Mouse (Mus musculus) cortical plate, adult 2 months (tissue): Measurements from ENCODE around the gene Gabarapl1. TPM values are rescaled to one million over a fixed set of nuclear protein-coding genes. Genes with fewer than 3 reads are reported as not detected.
A peak's percentile ranks its signal among the peaks of the same experiment; 100 is the strongest.

ENCODE experiments used
- H3K27ac ChIP-seq: fragments of 200-500 bp; 2 replicates; pipeline ENCODE4 v1.5.1; 2012; ENCODE audit warnings: low read length, control low read depth, inconsistent platforms; ENCODE audit not compliant: insufficient read depth
- H3K4me1 ChIP-seq: fragments of 200-500 bp; 2 replicates; pipeline ENCODE4 v1.6.1; 2011; ENCODE audit warnings: low read length; ENCODE audit not compliant: control insufficient read depth, insufficient read depth
- H3K4me3 ChIP-seq: fragments of 200-500 bp; 2 replicates; pipeline ENCODE4 v1.5.1; 2011; ENCODE audit warnings: mild to moderate bottlenecking, low read length, control low read depth; ENCODE audit not compliant: insufficient read depth
- CTCF ChIP-seq: fragments of 200-500 bp; IDR thresholded peaks from 2 replicates; pipeline ENCODE4 v1.5.1; 2011; ENCODE audit warnings: mild to moderate bottlenecking, control low read depth, low read length; ENCODE audit not compliant: insufficient read depth; ENCODE audit errors: extremely low read depth
- POLR2A ChIP-seq: fragments of 200-500 bp; IDR thresholded peaks from 2 replicates; pipeline ENCODE4 v1.6.1; 2011; ENCODE audit warnings: mild to moderate bottlenecking, low read length, control low read depth; ENCODE audit not compliant: insufficient read depth; ENCODE audit errors: extremely low read depth
- polyA plus RNA-seq: library from polyadenylated mRNA; depleted of rRNA; stranded (reverse); fragments of >200 nt; gene quantifications from 2 replicates; pipeline ENCODE4 v1.2.3, GENCODE M21; 2012

Gabarapl1 gene
- polyA plus RNA-seq, 1 experiment: 580 TPM

DNA sequence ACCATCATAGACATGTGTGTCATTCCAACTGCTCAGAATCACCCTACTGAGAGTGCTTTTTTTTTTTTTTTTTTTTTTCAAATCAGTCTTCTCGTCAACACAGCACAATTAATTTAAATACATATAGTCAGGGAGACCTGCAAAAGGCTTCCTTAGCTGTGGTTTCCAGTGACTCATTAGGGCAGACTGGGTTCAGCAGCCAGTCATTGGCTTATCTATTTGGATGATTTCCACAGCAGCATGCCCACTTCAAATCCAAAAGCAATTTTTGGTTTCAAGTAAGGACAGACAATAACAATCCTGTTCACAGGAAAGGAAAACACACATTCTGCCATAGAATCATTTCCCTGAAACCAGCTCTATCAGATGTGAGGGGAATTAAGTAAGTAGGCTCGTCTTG lies 18.6 kb upstream of the Gabarapl1 start:
- H3K27ac ChIP-seq: no peak overlapping the region
- no peak overlapping the region for H3K4me3 ChIP-seq
- TF ChIP-seq CTCF (no peak), POLR2A (no peak)
- no peaks in the 10 kb centered on the region for H3K4me1 ChIP-seq

GRCm38 (mm10) chr6:129515068-129515467 lies 17.9 kb upstream of the Gabarapl1 start:
- H3K27ac ChIP-seq: no peak overlapping the region
- no peak for TF ChIP-seq CTCF
- no peak overlapping the region for H3K4me3 ChIP-seq
- no peaks in the 10 kb centered on the region for H3K4me1 ChIP-seq

DNA sequence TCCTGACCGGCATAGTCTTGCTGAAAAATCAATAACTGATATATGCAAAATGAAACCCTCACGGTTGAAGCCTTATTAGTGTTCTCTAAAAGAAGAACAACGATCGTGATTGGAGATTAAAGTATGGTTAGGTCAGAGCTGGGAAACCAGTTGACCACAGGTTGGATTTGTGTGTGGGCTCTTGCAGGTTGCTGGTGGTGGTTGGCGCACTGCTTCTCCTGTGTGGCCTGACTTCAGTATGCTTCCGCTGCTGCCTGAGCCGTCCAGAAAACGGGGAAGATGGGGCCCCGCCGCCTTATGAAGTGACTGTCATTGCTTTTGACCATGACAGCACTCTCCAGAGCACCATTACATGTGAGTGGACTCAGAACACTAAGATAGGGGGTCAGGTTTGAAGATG lies 16.6 kb upstream of the Gabarapl1 start:
- Histone ChIP-seq H3K4me3 (no peak overlapping the region), H3K27ac (no peak overlapping the region), H3K4me1 (no peaks in the 10 kb centered on the region)
- TF ChIP-seq CTCF: no peak
- TF ChIP-seq POLR2A: no peak

- no peak overlapping the region for H3K27ac ChIP-seq
- no peak overlapping the region for H3K4me3 ChIP-seq
- H3K4me1 ChIP-seq: no peaks in the 10 kb centered on the region
- TF ChIP-seq POLR2A (no peak), CTCF (peak; percentile 70)
These were observed 15.1 kb upstream of the Gabarapl1 start for GRCm38 (mm10) chr6:129517752-129518408.

- Histone ChIP-seq H3K4me3 (no peak overlapping the region), H3K27ac (no peak overlapping the region), H3K4me1 (no peaks in the 10 kb centered on the region)
- TF ChIP-seq CTCF (no peak), POLR2A (no peak)
These were observed 6.9 kb upstream of the Gabarapl1 start for GRCm38 (mm10) chr6:129526069-129526468.

GRCm38 (mm10) chr6:129527416-129527815 lies 5.5 kb upstream of the Gabarapl1 start:
- Histone ChIP-seq H3K4me1 (peaks cover under 1% of the 10 kb centered on the region; the same call in 1 of the 2 replicates), H3K4me3 (no peak overlapping the region), H3K27ac (no peak overlapping the region)
- no peak for TF ChIP-seq CTCF
- TF ChIP-seq POLR2A: no peak

- H3K4me1 ChIP-seq: peaks cover 3% of the 10 kb centered on the region; the same call in 1 of the 2 replicates
- no peak overlapping the region for H3K4me3 ChIP-seq
- no peak for TF ChIP-seq POLR2A
- no peak for TF ChIP-seq CTCF
- no peak overlapping the region for H3K27ac ChIP-seq
These were observed 3.4 kb upstream of the Gabarapl1 start for GRCm38 (mm10) chr6:129529605-129530004.

- TF ChIP-seq CTCF (no peak), POLR2A (no peak)
- H3K27ac ChIP-seq: no peak overlapping the region
- H3K4me1 ChIP-seq: peaks cover 6% of the 10 kb centered on the region; the same call in 1 of the 2 replicates
- H3K4me3 ChIP-seq: no peak overlapping the region
These were observed 2.7 kb upstream of the Gabarapl1 start for GRCm38 (mm10) chr6:129530261-129530660.

GRCm38 (mm10) chr6:129532556-129532941 lies 411 bp upstream of the Gabarapl1 start:
- Histone ChIP-seq H3K4me3 (peak overlapping the region; percentile 86), H3K27ac (peak overlapping the region; percentile 88), H3K4me1 (peaks cover 8% of the 10 kb centered on the region; the same call in 1 of the 2 replicates)
- TF ChIP-seq CTCF (no peak), POLR2A (no peak)

GRCm38 (mm10) chr6:129534057-129534456 lies 1.1 kb downstream of the Gabarapl1 start:
- peak; percentile 46; the same call in 1 of the 2 replicates for TF ChIP-seq POLR2A
- TF ChIP-seq CTCF: no peak
- H3K4me3 ChIP-seq: peak overlapping the region; percentile 86
- peak overlapping the region; percentile 88; the same call in 1 of the 2 replicates for H3K27ac ChIP-seq
- peaks cover 8% of the 10 kb centered on the region; the same call in 1 of the 2 replicates for H3K4me1 ChIP-seq
